Mouse (Mus musculus) intestine, postnatal 0 days (tissue): ENCODE measurements at regions not wholly inside any gene's neighbourhood (a gene's known extent, or its start where the extent isn't known, plus 50 kb on each side); places are given as distances from the start of the nearest gene placed in this dataset.

Source experiments
- ATAC-seq: fragments of 200-750 bp; cut with Nextera tagmentation; 2 replicates; pipeline ENCODE4 v1.8.0; 2017; ENCODE audit warnings: mild to moderate bottlenecking, moderate TSS enrichment, moderate library complexity
- H3K27ac ChIP-seq: fragments of 300-500 bp; sonication (generic); 2 replicates; pipeline ENCODE4 v1.5.1; 2014; ENCODE audit warnings: mild to moderate bottlenecking, low read depth, low read length, moderate library complexity
- H3K27me3 ChIP-seq: fragments of 300-500 bp; sonication (generic); replicated peaks from 2 replicates; pipeline ENCODE4 v1.6.1; 2014; ENCODE audit warnings: low read length, mixed read lengths; ENCODE audit not compliant: control insufficient read depth, insufficient read depth
- H3K36me3 ChIP-seq: fragments of 300-500 bp; sonication (generic); 2 replicates; pipeline ENCODE4 v1.6.1; 2014; ENCODE audit warnings: mild to moderate bottlenecking, moderate library complexity; ENCODE audit not compliant: control insufficient read depth, insufficient read depth
- H3K4me1 ChIP-seq: fragments of 300-500 bp; sonication (generic); replicated peaks from 2 replicates; pipeline ENCODE4 v1.6.1; 2014; ENCODE audit warnings: antibody characterized with exemption, low read length, mixed read lengths; ENCODE audit not compliant: control insufficient read depth, insufficient read depth
- H3K4me2 ChIP-seq: fragments of 300-500 bp; sonication (generic); replicated peaks from 2 replicates; pipeline ENCODE4 v1.6.1; 2014; ENCODE audit warnings: low read depth, mild to moderate bottlenecking, moderate library complexity
- H3K4me3 ChIP-seq: fragments of 300-500 bp; sonication (generic); 2 replicates; pipeline ENCODE4 v1.5.1; 2014; ENCODE audit warnings: low read depth, low read length
- H3K9ac ChIP-seq: fragments of 300-500 bp; sonication (generic); 2 replicates; pipeline ENCODE4 v1.6.1; 2014; ENCODE audit warnings: mild to moderate bottlenecking, low read depth, low read length
- H3K9me3 ChIP-seq: fragments of 300-500 bp; sonication (generic); 2 replicates; pipeline ENCODE4 v1.6.1; 2016; ENCODE audit warnings: mixed run types; ENCODE audit not compliant: control insufficient read depth
- CTCF ChIP-seq: sonication (generic); IDR thresholded peaks from 2 replicates; pipeline ENCODE4 v1.5.1; 2016; ENCODE audit warnings: low read depth, mild to moderate bottlenecking, control low read depth, antibody characterized with exemption, moderate library complexity
- WGBS: fragments of 180-500 bp; shearing (Covaris S2); extraction: QIAGEN DNeasy Blood & Tissue Kit; methylation state at CpG from one replicate; pipeline ENCODE4 v1.1.7; 2014; 5-methylcytosine and 5-hydroxymethylcytosine counted together

DNA sequence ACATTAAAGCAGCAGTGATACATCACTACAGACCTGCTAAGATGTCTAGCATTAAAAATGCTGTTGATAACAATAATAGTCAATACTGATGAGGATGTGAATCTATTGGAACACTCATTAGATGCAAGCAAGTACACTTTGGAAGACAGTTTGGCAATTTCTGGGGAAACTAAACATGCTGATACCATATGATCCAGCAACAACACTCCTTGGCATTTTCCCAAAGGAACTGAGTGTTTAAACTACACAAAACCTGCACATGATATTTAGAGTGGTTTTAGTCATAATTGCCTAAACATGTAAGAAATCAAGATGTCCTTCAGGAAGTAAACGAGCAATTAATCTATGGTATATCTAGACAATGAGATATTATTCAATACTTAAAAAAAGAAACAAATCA is 95.2 kb downstream of the Gm10260 start:
- no peak overlapping the region for H3K27ac ChIP-seq
- no peak for ATAC-seq
- no peaks in the 10 kb centered on the region for H3K27me3 ChIP-seq
- no peak overlapping the region for H3K4me3 ChIP-seq
- H3K36me3 ChIP-seq, result no peaks in the 10 kb centered on the region
- no peak overlapping the region for H3K4me2 ChIP-seq
- 72% methylated on average over 1 of the region's 1 CpGs for WGBS
- no peak for TF ChIP-seq CTCF
- no peaks in the 10 kb centered on the region for H3K4me1 ChIP-seq
- no peak overlapping the region for H3K9ac ChIP-seq
- no peaks in the 10 kb centered on the region for H3K9me3 ChIP-seq

DNA sequence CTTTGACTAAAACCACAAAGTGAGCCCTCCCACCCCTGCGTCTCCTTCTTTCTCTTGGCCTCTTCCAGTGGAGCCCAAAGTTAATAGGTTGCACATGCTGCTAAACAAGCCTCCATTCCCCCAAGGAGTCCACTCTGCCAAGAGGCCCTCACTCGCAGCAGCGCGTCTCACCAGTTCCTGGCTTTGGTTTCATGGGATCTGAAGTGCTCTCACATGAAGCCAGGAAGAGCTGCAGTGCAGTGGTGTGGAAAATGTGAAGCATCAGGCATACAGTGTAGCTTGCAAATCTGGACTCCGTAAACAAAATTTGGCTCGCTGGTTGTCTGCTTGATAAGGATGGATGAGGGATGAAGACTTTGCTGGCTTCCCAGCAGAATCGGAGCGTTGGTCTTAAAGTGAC is 97.7 kb downstream of the Gm10260 start:
- no peak overlapping the region for H3K4me3 ChIP-seq
- no peak overlapping the region for H3K4me2 ChIP-seq
- H3K27me3 ChIP-seq, result no peaks in the 10 kb centered on the region
- no peak overlapping the region for H3K27ac ChIP-seq
- no peak for TF ChIP-seq CTCF
- no peak overlapping the region for H3K9ac ChIP-seq
- H3K9me3 ChIP-seq, result no peaks in the 10 kb centered on the region
- 66% methylated on average over 8 of the region's 8 CpGs for WGBS
- no peak for ATAC-seq
- no peaks in the 10 kb centered on the region for H3K4me1 ChIP-seq
- no peaks in the 10 kb centered on the region for H3K36me3 ChIP-seq

DNA sequence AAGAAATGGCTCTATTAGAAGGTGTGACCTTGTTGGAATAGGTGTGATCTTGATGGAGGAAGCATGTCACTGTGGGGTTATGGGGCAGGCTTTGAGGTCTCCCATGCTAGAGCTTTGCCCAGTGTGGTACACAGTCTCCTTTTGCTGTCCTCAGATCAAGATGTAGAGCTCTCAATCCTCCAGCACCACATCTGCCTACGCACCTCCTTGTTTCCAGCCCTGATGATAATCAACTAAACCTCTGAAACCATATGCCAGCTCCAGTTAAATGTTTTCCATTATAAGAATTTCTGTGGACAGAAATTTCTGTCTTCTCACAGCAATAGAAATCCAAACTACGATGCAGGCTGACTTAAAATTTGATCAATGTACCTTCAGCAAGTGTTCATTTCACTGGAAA is 103.8 kb downstream of the Gm10260 start:
- no peaks in the 10 kb centered on the region for H3K4me1 ChIP-seq
- ATAC-seq, result no peak
- no peak overlapping the region for H3K4me3 ChIP-seq
- H3K27ac ChIP-seq, result no peak overlapping the region
- WGBS, result 97% methylated on average over 2 of the region's 2 CpGs
- no peak for TF ChIP-seq CTCF
- no peaks in the 10 kb centered on the region for H3K9me3 ChIP-seq
- no peaks in the 10 kb centered on the region for H3K36me3 ChIP-seq
- no peak overlapping the region for H3K4me2 ChIP-seq
- no peaks in the 10 kb centered on the region for H3K27me3 ChIP-seq
- H3K9ac ChIP-seq, result no peak overlapping the region

DNA sequence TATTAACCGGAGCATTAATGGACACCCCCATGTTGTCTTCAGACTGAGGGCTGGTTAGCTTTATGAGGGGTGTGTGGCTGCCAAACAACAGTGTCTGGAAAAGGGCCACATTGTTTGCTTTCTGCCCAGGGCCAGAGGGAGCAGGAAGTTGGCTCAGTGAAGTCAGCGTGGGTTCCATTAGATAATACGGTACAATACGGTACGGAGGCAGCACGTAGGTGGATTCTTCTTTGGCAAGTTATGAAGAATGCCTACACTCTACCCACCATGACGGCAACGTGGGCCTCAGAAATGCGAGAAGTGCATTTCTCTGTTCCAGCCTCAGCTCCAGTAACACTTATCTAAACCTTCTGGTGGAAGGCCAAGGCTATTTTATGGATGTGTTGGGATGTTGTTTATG is 108.2 kb downstream of the Gm10260 start:
- Histone ChIP-seq H3K4me3 (no peak overlapping the region), H3K27ac (no peak overlapping the region), H3K4me2 (no peak overlapping the region), H3K36me3 (no peaks in the 10 kb centered on the region), H3K9me3 (no peaks in the 10 kb centered on the region), H3K4me1 (no peaks in the 10 kb centered on the region), H3K27me3 (no peaks in the 10 kb centered on the region), H3K9ac (no peak overlapping the region)
- ATAC-seq, result no peak
- TF ChIP-seq CTCF, result no peak
- 46% methylated on average over 9 of the region's 9 CpGs for WGBS

DNA sequence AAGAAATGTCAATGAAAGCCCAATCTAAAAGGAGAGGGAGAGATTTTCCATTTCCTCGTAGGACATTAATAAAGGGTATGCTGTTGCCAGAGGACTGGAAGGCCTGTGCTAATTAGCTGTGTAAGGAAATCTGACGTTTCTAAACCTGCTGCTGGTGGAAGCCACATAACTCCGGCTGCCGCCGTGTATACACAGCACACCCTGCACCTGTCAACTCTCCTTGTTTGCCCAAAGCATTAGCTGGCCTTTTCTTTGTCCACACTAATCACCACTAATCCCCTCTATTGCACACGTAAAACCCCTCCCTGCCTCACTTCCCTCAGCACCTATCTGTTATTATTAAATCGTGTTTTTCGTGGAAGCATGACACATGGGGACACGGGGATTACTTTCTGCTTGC is 108.7 kb downstream of the Gm10260 start:
- Histone ChIP-seq H3K27me3 (no peaks in the 10 kb centered on the region), H3K4me2 (no peak overlapping the region), H3K36me3 (no peaks in the 10 kb centered on the region), H3K4me1 (no peaks in the 10 kb centered on the region), H3K9ac (no peak overlapping the region), H3K4me3 (no peak overlapping the region), H3K9me3 (no peaks in the 10 kb centered on the region), H3K27ac (no peak overlapping the region)
- ATAC-seq, result peak; percentile 60
- 29% methylated on average over 9 of the region's 9 CpGs for WGBS
- no peak for TF ChIP-seq CTCF

DNA sequence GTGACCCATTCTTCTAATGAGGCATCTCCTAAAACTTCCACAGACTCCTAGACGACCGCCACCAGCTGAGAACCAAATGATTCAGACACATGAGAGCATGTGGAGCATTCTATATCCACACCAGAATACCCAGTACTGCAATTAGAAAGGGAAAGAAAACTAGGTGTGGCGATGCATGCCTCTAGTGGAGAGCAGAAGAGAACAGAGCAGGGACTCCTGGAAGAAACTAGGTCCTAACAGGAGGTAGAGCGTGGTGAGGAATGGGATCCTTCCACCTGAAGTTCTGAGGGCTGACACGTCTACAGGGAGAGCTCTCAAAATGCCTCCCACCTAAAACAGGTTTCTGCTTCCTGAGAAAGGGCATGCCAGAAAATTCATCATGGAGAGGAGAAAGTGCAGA is 109.3 kb downstream of the Gm10260 start:
- Histone ChIP-seq H3K27ac (no peak overlapping the region), H3K4me1 (no peaks in the 10 kb centered on the region), H3K9ac (no peak overlapping the region), H3K9me3 (no peaks in the 10 kb centered on the region), H3K27me3 (no peaks in the 10 kb centered on the region), H3K4me2 (no peak overlapping the region), H3K36me3 (no peaks in the 10 kb centered on the region), H3K4me3 (no peak overlapping the region)
- ATAC-seq, result no peak
- 79% methylated on average over 5 of the region's 5 CpGs for WGBS
- peak; percentile 18; the same call in 1 of the 2 replicates for TF ChIP-seq CTCF

DNA sequence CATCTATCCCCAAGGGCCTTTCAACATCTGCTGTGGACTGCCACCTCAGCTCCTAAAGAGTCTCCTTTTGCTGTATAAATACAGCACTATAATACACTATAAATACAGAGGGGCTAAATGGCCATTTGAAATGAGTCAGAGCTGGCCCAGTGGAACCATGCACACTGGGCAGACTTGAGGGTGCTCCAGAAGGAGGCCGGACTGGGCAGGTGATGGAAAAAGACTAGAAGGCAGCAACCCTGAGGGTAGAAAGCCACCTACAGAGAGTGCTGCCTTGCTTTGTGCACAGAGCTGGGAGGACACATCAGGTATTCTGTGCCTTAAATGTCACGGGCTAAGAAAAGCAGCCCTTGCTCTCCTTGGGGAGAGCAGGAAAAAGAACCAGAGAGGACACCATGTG is 110.2 kb downstream of the Gm10260 start:
- Histone ChIP-seq H3K4me2 (no peak overlapping the region), H3K36me3 (no peaks in the 10 kb centered on the region), H3K27me3 (no peaks in the 10 kb centered on the region), H3K4me1 (no peaks in the 10 kb centered on the region; the same call in 1 of the 2 replicates), H3K9ac (no peak overlapping the region), H3K9me3 (no peaks in the 10 kb centered on the region), H3K4me3 (no peak overlapping the region), H3K27ac (no peak overlapping the region)
- ATAC-seq, result no peak
- WGBS, result 96% methylated on average over 2 of the region's 2 CpGs
- TF ChIP-seq CTCF, result no peak
